Mouse (Mus musculus): ENCODE results near the gene Prap1.

The Prap1 gene

DNA sequence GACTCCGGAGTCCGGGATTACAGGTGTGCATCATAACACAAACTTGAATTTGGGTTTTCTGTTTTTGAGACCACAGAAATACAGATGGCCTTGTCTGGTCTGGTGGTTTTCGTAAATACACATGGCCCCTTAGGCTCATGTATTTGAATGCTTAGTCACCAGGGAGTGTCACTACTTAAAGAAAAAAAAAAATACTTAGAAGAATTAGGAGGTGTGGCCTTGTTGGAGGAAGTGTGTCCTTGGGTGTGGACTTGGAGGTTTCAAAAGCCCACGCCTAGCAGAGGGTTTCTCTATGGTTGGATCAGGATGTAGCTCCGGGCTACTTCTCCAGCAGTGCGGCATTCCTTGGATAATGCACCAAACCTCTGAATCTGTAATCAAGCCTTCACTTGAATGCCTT, 15.5 kb upstream of the Prap1 start:
- no peaks in the 10 kb centered on the region for H3K9me3 ChIP-seq (ENCODE audit: low read length)
- H3K4me1 ChIP-seq (replicated peaks; ENCODE audit: low read depth, low read length) = peaks cover 48% of the 10 kb centered on the region
- H3K27me3 ChIP-seq (ENCODE audit: insufficient read depth, low read length) = peaks cover 38% of the 10 kb centered on the region
- no peaks in the 10 kb centered on the region for H3K36me3 ChIP-seq (ENCODE audit: insufficient read depth, low read length)
- no peak overlapping the region for H3K4me3 ChIP-seq (replicated peaks; ENCODE audit: low read length)
- TF ChIP-seq NANOG (IDR thresholded peaks at IDR 0.05; ENCODE audit: borderline replicate concordance, low read length) = no peak
- no peak for TF ChIP-seq POU5F1 (IDR thresholded peaks at IDR 0.05; ENCODE audit: borderline replicate concordance, low read length)
- TF ChIP-seq CTCF (conservative IDR thresholded peaks at IDR 0.05; ENCODE audit: low read length) = no peak

- Histone ChIP-seq H3K4me3 (replicated peaks; ENCODE audit: low read length) (no peak overlapping the region), H3K36me3 (ENCODE audit: insufficient read depth, low read length) (no peaks in the 10 kb centered on the region), H3K9me3 (ENCODE audit: low read length) (no peaks in the 10 kb centered on the region), H3K4me1 (replicated peaks; ENCODE audit: low read depth, low read length) (peaks cover 52% of the 10 kb centered on the region), H3K27me3 (ENCODE audit: insufficient read depth, low read length) (peaks cover 34% of the 10 kb centered on the region)
- TF ChIP-seq CTCF (conservative IDR thresholded peaks at IDR 0.05; ENCODE audit: low read length) (peak; percentile 81), POU5F1 (IDR thresholded peaks at IDR 0.05; ENCODE audit: borderline replicate concordance, low read length) (no peak), NANOG (IDR thresholded peaks at IDR 0.05; ENCODE audit: borderline replicate concordance, low read length) (no peak)
Observed at GRCm38 (mm10) chr7:140078711-140079110, 14.5 kb upstream of the Prap1 start.

DNA sequence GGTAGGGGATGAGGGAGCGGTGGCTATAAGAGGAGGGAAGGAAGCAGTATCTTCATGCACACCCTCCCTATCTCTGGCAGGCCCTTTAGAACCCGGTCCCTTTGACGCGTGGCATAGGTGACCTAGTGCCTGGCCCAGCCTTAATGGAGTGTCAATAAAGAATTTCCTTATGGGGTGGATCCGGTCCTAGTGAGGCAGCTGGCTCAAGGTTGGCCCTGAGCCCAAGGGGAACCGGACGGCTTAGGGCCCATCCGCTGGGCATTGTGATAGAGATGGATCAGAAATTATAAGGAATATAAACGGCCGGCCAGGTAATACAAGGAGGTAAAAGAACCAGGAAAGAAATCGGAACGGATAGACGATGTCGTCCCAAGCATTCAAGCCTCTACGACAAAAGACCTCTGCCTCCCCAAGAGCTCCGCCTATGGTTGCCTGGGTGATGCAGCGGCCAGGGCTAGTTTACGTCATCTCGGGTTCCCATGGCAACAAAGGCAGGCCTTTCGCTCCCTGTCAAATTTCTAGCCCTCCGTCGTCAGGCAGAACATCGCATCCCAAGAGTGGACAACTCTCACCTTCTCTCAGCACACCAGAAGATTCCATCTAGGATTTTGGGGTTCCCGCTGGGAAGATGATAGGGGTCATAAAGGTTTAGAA, 12.6 kb upstream of the Prap1 start:
- H3K9me3 ChIP-seq (ENCODE audit: low read length) = no peaks in the 10 kb centered on the region
- peaks cover 34% of the 10 kb centered on the region for H3K27me3 ChIP-seq (ENCODE audit: insufficient read depth, low read length)
- no peaks in the 10 kb centered on the region for H3K36me3 ChIP-seq (ENCODE audit: insufficient read depth, low read length)
- H3K4me1 ChIP-seq (replicated peaks; ENCODE audit: low read depth, low read length) = peaks cover 52% of the 10 kb centered on the region
- 0 out of 2 replicates have a peak overlapping the region, but pooled peaks have one; percentile 24 for H3K4me3 ChIP-seq (replicated peaks; ENCODE audit: low read length)
- TF ChIP-seq POU5F1 (IDR thresholded peaks at IDR 0.05; ENCODE audit: borderline replicate concordance, low read length) = no peak
- TF ChIP-seq CTCF (conservative IDR thresholded peaks at IDR 0.05; ENCODE audit: low read length) = no peak
- TF ChIP-seq NANOG (IDR thresholded peaks at IDR 0.05; ENCODE audit: borderline replicate concordance, low read length) = no peak

DNA sequence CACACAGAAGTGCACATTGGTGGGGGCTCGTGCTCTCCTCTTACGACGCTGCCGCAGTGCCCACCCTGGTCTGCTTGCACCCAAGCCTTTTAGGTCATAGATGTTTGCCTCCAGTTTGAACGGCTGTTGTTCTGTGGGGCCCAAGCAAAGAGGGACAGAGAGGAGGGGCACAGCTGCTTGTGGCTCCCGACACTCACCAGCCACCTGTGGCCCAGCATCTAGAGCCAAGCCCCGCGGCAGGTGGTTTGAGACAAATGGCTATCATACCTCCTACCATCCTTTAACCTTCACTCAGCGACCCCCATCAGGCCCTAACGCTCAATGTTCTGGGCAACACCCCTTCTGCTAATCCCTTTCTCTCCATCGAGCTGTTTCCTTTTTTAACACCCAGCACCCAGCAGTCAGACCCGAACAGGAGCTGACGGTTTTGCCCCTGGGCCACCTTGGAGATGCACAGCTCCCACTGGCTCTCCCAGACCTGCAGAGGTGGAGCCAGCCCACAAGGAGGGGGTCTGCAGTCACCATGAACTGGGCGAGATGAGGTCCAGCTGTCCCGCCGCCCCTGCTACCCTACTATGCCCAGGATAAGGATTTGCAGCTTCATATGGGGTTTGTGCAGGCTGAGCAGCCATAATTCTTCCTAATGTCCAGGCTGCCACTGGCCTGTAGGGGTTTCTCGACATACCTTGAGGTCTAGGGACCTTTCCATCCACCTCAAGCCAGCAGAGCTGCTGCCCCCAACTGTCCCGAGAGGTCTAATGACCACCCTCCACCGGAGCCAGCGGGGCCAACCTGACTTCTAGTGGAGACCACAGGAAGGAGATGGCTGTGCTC, 11.6 kb upstream of the Prap1 start:
- Histone ChIP-seq H3K9me3 (ENCODE audit: low read length) (no peaks in the 10 kb centered on the region), H3K36me3 (ENCODE audit: insufficient read depth, low read length) (no peaks in the 10 kb centered on the region), H3K4me3 (replicated peaks; ENCODE audit: low read length) (0 out of 2 replicates have a peak overlapping the region, but pooled peaks have one; percentile 26), H3K27me3 (ENCODE audit: insufficient read depth, low read length) (peaks cover 34% of the 10 kb centered on the region), H3K4me1 (replicated peaks; ENCODE audit: low read depth, low read length) (peaks cover 50% of the 10 kb centered on the region)
- TF ChIP-seq NANOG (IDR thresholded peaks at IDR 0.05; ENCODE audit: borderline replicate concordance, low read length) (no peak), CTCF (conservative IDR thresholded peaks at IDR 0.05; ENCODE audit: low read length) (no peak), POU5F1 (IDR thresholded peaks at IDR 0.05; ENCODE audit: borderline replicate concordance, low read length) (no peak)

DNA sequence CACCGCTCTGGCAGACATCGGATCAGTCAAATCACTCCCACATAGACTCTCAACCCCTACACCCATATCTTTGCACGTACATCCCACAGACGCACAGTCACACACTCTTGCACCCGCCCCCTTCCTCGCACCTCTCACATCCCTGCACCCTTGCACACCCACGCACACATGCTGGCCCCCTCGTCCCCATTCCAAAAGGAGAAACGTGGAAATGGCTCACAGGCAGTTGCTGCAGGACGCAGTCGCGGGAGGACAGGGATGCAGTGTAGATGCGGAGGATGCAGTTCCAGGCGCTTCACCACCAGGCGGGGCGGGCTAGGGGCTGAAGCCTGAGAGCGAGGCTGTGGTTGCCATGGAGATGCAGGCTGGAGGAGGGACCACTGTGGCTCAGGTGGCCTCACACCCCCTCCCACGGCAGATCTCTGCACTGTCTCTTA, 10.9 kb upstream of the Prap1 start, which contains the start of gene Caly:
Gene Caly (minus strand): TSS at position 307 of the 437 bp plus-strand sequence.
- H3K4me3 ChIP-seq (replicated peaks; ENCODE audit: low read length) = 0 out of 2 replicates have a peak within 1 kb of the TSS, but pooled peaks have one; percentile 26
- peaks cover 48% of the 10 kb centered on the region for H3K4me1 ChIP-seq (replicated peaks; ENCODE audit: low read depth, low read length)
- H3K36me3 ChIP-seq (ENCODE audit: insufficient read depth, low read length) = no peaks in the 10 kb centered on the region
- peaks cover 34% of the 10 kb centered on the region for H3K27me3 ChIP-seq (ENCODE audit: insufficient read depth, low read length)
- TF ChIP-seq CTCF (conservative IDR thresholded peaks at IDR 0.05; ENCODE audit: low read length) (peak; percentile 42), POU5F1 (IDR thresholded peaks at IDR 0.05; ENCODE audit: borderline replicate concordance, low read length) (no peak), NANOG (IDR thresholded peaks at IDR 0.05; ENCODE audit: borderline replicate concordance, low read length) (no peak)
- H3K9me3 ChIP-seq (ENCODE audit: low read length) = no peaks in the 10 kb centered on the region

GRCm38 (mm10) chr7:140090601-140091000, 2.6 kb upstream of the Prap1 start:
- Histone ChIP-seq H3K27me3 (ENCODE audit: insufficient read depth, low read length) (peaks cover 6% of the 10 kb centered on the region; the same call in 1 of the 2 replicates), H3K4me3 (replicated peaks; ENCODE audit: low read length) (no peak overlapping the region), H3K4me1 (replicated peaks; ENCODE audit: low read depth, low read length) (peaks cover 18% of the 10 kb centered on the region), H3K36me3 (ENCODE audit: insufficient read depth, low read length) (no peaks in the 10 kb centered on the region), H3K9me3 (ENCODE audit: low read length) (no peaks in the 10 kb centered on the region)
- TF ChIP-seq POU5F1 (IDR thresholded peaks at IDR 0.05; ENCODE audit: borderline replicate concordance, low read length) (no peak), NANOG (IDR thresholded peaks at IDR 0.05; ENCODE audit: borderline replicate concordance, low read length) (no peak), CTCF (conservative IDR thresholded peaks at IDR 0.05; ENCODE audit: low read length) (no peak)

DNA sequence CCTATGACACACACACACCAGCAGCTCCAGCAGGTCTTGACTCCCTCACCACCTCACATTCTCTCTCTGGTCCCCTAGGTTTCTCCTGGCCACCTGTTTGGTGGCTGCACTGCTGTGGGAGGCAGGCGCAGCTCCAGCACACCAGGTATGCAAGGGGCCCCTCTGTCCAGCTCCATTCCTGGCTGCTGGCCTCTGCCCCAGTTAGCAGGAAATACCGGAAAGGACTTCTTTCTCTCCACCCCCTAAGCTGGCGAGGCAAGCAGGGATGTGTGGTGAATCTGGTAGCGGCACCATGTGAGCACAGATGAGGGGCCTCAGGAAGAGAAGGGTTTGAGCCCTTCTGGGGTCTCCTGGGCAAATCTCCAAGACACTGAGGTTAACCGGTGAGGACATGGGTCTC, 1.8 kb downstream of the Prap1 start:
- no peak overlapping the region for H3K4me3 ChIP-seq (replicated peaks; ENCODE audit: low read length)
- peaks cover 15% of the 10 kb centered on the region for H3K36me3 ChIP-seq (ENCODE audit: insufficient read depth, low read length)
- TF ChIP-seq CTCF (conservative IDR thresholded peaks at IDR 0.05; ENCODE audit: low read length) (no peak), NANOG (IDR thresholded peaks at IDR 0.05; ENCODE audit: borderline replicate concordance, low read length) (no peak), POU5F1 (IDR thresholded peaks at IDR 0.05; ENCODE audit: borderline replicate concordance, low read length) (no peak)
- peaks cover 2% of the 10 kb centered on the region; the same call in 1 of the 2 replicates for H3K4me1 ChIP-seq (replicated peaks; ENCODE audit: low read depth, low read length)
- no peaks in the 10 kb centered on the region for H3K9me3 ChIP-seq (ENCODE audit: low read length)
- H3K27me3 ChIP-seq (ENCODE audit: insufficient read depth, low read length) = peaks cover 12% of the 10 kb centered on the region; the same call in 1 of the 2 replicates

- TF ChIP-seq POU5F1 (IDR thresholded peaks at IDR 0.05; ENCODE audit: borderline replicate concordance, low read length) = no peak
- no peak for TF ChIP-seq NANOG (IDR thresholded peaks at IDR 0.05; ENCODE audit: borderline replicate concordance, low read length)
- no peak for TF ChIP-seq CTCF (conservative IDR thresholded peaks at IDR 0.05; ENCODE audit: low read length)
- Histone ChIP-seq H3K27me3 (ENCODE audit: insufficient read depth, low read length) (peaks cover 12% of the 10 kb centered on the region; the same call in 1 of the 2 replicates), H3K4me1 (replicated peaks; ENCODE audit: low read depth, low read length) (no peaks in the 10 kb centered on the region; the same call in 1 of the 2 replicates), H3K9me3 (ENCODE audit: low read length) (no peaks in the 10 kb centered on the region), H3K4me3 (replicated peaks; ENCODE audit: low read length) (no peak overlapping the region), H3K36me3 (ENCODE audit: insufficient read depth, low read length) (peaks cover 15% of the 10 kb centered on the region)
Observed at GRCm38 (mm10) chr7:140095556-140095955, 2.4 kb downstream of the Prap1 start.
